Mouse (Mus musculus) kidney, embryonic 15.5 days (tissue): ENCODE measurements around the gene Odf3l2. TPM values are rescaled to one million over a fixed set of nuclear protein-coding genes. Genes with fewer than 3 reads are reported as not detected.
A peak's percentile ranks its signal among the peaks of the same experiment; 100 is the strongest.

Experiments
- ATAC-seq: fragments of 200-750 bp; cut with Nextera tagmentation; replicated peaks from 2 replicates; pipeline ENCODE4 v1.8.0; 2017; ENCODE audit warnings: moderate TSS enrichment; ENCODE audit not compliant: low FRiP score
- H3K27ac ChIP-seq: fragments of 300-500 bp; sonication (generic); 2 replicates; pipeline ENCODE4 v1.5.1; 2015; ENCODE audit warnings: mild to moderate bottlenecking, inconsistent platforms
- H3K27me3 ChIP-seq: fragments of 300-500 bp; sonication (generic); 2 replicates; pipeline ENCODE4 v1.6.1; 2015; ENCODE audit warnings: inconsistent platforms
- H3K36me3 ChIP-seq: fragments of 300-500 bp; sonication (generic); 2 replicates; pipeline ENCODE4 v1.6.1; 2015; ENCODE audit warnings: inconsistent platforms
- H3K4me1 ChIP-seq: fragments of 300-500 bp; sonication (generic); 2 replicates; pipeline ENCODE4 v1.6.1; 2015; ENCODE audit warnings: inconsistent platforms
- H3K4me2 ChIP-seq: fragments of 300-500 bp; sonication (generic); 2 replicates; pipeline ENCODE4 v1.6.1; 2015; ENCODE audit warnings: moderate library complexity, mild to moderate bottlenecking, inconsistent platforms
- H3K4me3 ChIP-seq: fragments of 300-500 bp; sonication (generic); replicated peaks from 2 replicates; pipeline ENCODE4 v1.5.1; 2015; ENCODE audit warnings: mild to moderate bottlenecking, inconsistent platforms
- H3K9ac ChIP-seq: fragments of 300-500 bp; sonication (generic); 2 replicates; pipeline ENCODE4 v1.6.1; 2015; ENCODE audit warnings: mild to moderate bottlenecking, inconsistent platforms
- H3K9me3 ChIP-seq: fragments of 300-500 bp; sonication (generic); replicated peaks from 2 replicates; pipeline ENCODE4 v1.6.1; 2016; ENCODE audit warnings: inconsistent platforms
- WGBS: fragments of 180-500 bp; shearing (Covaris S2); methylation state at CpG from one replicate; pipeline ENCODE4 v1.1.7; 2015; ENCODE audit warnings: mixed read lengths; 5-methylcytosine and 5-hydroxymethylcytosine counted together
- polyA plus RNA-seq: library from polyadenylated mRNA; unstranded; fragments of >200 nt; fragmentation: Nextera tagmentation; extraction: Ambion mirVana; gene quantifications from 2 replicates; pipeline ENCODE4 v1.2.1, GENCODE M21; 2015

Gene Odf3l2
- polyA plus RNA-seq, 1 experiment from 2014 or later = not detected

- Histone ChIP-seq H3K9ac (peak overlapping the region; percentile 86), H3K9me3 (no peaks in the 10 kb centered on the region), H3K27ac (peak overlapping the region; percentile 89), H3K4me1 (peaks cover 25% of the 10 kb centered on the region), H3K27me3 (no peaks in the 10 kb centered on the region), H3K4me3 (peak overlapping the region; percentile 87), H3K36me3 (peaks cover 43% of the 10 kb centered on the region), H3K4me2 (peak overlapping the region; percentile 89)
- WGBS = 2% methylated on average over 10 of the region's 10 CpGs
- ATAC-seq = 0 out of 2 replicates have a peak, but pooled peaks have one; percentile 1
Measured at GRCm38 (mm10) chr10:79682916-79683582, 37.5 kb upstream of the Odf3l2 start.

- Histone ChIP-seq H3K9ac (peak overlapping the region; percentile 86), H3K4me2 (peak overlapping the region; percentile 89), H3K27ac (peak overlapping the region; percentile 89), H3K9me3 (no peaks in the 10 kb centered on the region), H3K36me3 (peaks cover 37% of the 10 kb centered on the region), H3K27me3 (no peaks in the 10 kb centered on the region), H3K4me3 (peak overlapping the region; percentile 87), H3K4me1 (peaks cover 25% of the 10 kb centered on the region)
- ATAC-seq = peak; percentile 2
- WGBS = 0% methylated on average over 10 of the region's 10 CpGs
Measured at GRCm38 (mm10) chr10:79682551-79682915, 37.0 kb upstream of the Odf3l2 start.

- H3K36me3 ChIP-seq = peaks cover 29% of the 10 kb centered on the region
- H3K9ac ChIP-seq = peak within 1 kb of the TSS; percentile 86
- ATAC-seq = peak; percentile 93
Measured at GRCm38 (mm10) chr10:79681591-79682245, 36.2 kb upstream of the Odf3l2 start, which contains the start of gene Cdc34. Gene Cdc34 (plus strand): TSS chr10:79682195.

GRCm38 (mm10) chr10:79680606-79681495 lies 35.3 kb upstream of the Odf3l2 start:
- H3K27me3 ChIP-seq = no peaks in the 10 kb centered on the region
- peak overlapping the region; percentile 37 for H3K9ac ChIP-seq

More at GRCm38 (mm10) chr10:79681591-79682245, 36.2 kb upstream of the Odf3l2 start, which contains the start of gene Cdc34:
- H3K4me2 ChIP-seq = peak within 1 kb of the TSS; percentile 89
- under 1% methylated on average over 63 of the region's 84 CpGs for WGBS
- peak within 1 kb of the TSS; percentile 89 for H3K27ac ChIP-seq
- no peaks in the 10 kb centered on the region for H3K9me3 ChIP-seq
- H3K27me3 ChIP-seq = no peaks in the 10 kb centered on the region
- peak within 1 kb of the TSS; percentile 87 for H3K4me3 ChIP-seq
- peaks cover 26% of the 10 kb centered on the region for H3K4me1 ChIP-seq

GRCm38 (mm10) chr10:79675346-79676035 lies 30.0 kb upstream of the Odf3l2 start:
- WGBS = 75% methylated on average over 44 of the region's 44 CpGs
- Histone ChIP-seq H3K27me3 (no peaks in the 10 kb centered on the region), H3K9me3 (no peaks in the 10 kb centered on the region), H3K36me3 (peaks cover 24% of the 10 kb centered on the region), H3K4me2 (no peak overlapping the region), H3K9ac (no peak overlapping the region), H3K4me1 (peaks cover 34% of the 10 kb centered on the region), H3K4me3 (no peak overlapping the region), H3K27ac (no peak overlapping the region)
- no peak for ATAC-seq

More at GRCm38 (mm10) chr10:79680606-79681495, 35.3 kb upstream of the Odf3l2 start:
- H3K9me3 ChIP-seq = no peaks in the 10 kb centered on the region
- peak overlapping the region; percentile 89 for H3K4me2 ChIP-seq
- peak; percentile 9 for ATAC-seq
- 27% methylated on average over 11 of the region's 11 CpGs for WGBS
- peak overlapping the region; percentile 89 for H3K27ac ChIP-seq
- peaks cover 24% of the 10 kb centered on the region for H3K36me3 ChIP-seq
- H3K4me1 ChIP-seq = peaks cover 34% of the 10 kb centered on the region
- H3K4me3 ChIP-seq = peak overlapping the region; percentile 87

- Histone ChIP-seq H3K27ac (no peak overlapping the region), H3K36me3 (peaks cover 24% of the 10 kb centered on the region), H3K9me3 (no peaks in the 10 kb centered on the region), H3K27me3 (no peaks in the 10 kb centered on the region), H3K4me3 (no peak overlapping the region), H3K4me1 (peaks cover 40% of the 10 kb centered on the region), H3K4me2 (no peak overlapping the region), H3K9ac (no peak overlapping the region)
- no peak for ATAC-seq
- 91% methylated on average over 3 of the region's 3 CpGs for WGBS
Measured at GRCm38 (mm10) chr10:79673054-79673453, 27.5 kb upstream of the Odf3l2 start.

- Histone ChIP-seq H3K27me3 (no peaks in the 10 kb centered on the region), H3K27ac (peak overlapping the region; percentile 97), H3K9ac (no peak overlapping the region), H3K36me3 (peaks cover 24% of the 10 kb centered on the region), H3K4me1 (peaks cover 40% of the 10 kb centered on the region), H3K4me2 (peak overlapping the region; percentile 79), H3K9me3 (no peaks in the 10 kb centered on the region), H3K4me3 (no peak overlapping the region)
- peak; percentile 4; the same call in 1 of the 2 replicates for ATAC-seq
- whole genome bisulfite sequencing = 46% methylated on average over 3 of the region's 3 CpGs
Measured at GRCm38 (mm10) chr10:79672088-79672455, 26.5 kb upstream of the Odf3l2 start.

GRCm38 (mm10) chr10:79671396-79672087 lies 26.0 kb upstream of the Odf3l2 start:
- ATAC-seq = peak; percentile 7
- peak overlapping the region; percentile 99 for H3K4me3 ChIP-seq
- peak overlapping the region; percentile 86; the same call in 1 of the 2 replicates for H3K9ac ChIP-seq
- peaks cover 37% of the 10 kb centered on the region for H3K4me1 ChIP-seq
- no peaks in the 10 kb centered on the region for H3K9me3 ChIP-seq
- H3K27ac ChIP-seq = peak overlapping the region; percentile 97
- H3K4me2 ChIP-seq = peak overlapping the region; percentile 79
- 23% methylated on average over 6 of the region's 6 CpGs for WGBS
- H3K36me3 ChIP-seq = peaks cover 24% of the 10 kb centered on the region
- no peaks in the 10 kb centered on the region for H3K27me3 ChIP-seq

GRCm38 (mm10) chr10:79670071-79670888 lies 24.7 kb upstream of the Odf3l2 start:
- H3K36me3 ChIP-seq = peaks cover 15% of the 10 kb centered on the region
- ATAC-seq = peak; percentile 10; the same call in 1 of the 2 replicates
- WGBS = 23% methylated on average over 15 of the region's 15 CpGs
- peak overlapping the region; percentile 79 for H3K4me2 ChIP-seq
- peak overlapping the region; percentile 99 for H3K4me3 ChIP-seq
- peaks cover 27% of the 10 kb centered on the region for H3K4me1 ChIP-seq
- peak overlapping the region; percentile 86 for H3K9ac ChIP-seq
- no peaks in the 10 kb centered on the region for H3K27me3 ChIP-seq
- peak overlapping the region; percentile 97 for H3K27ac ChIP-seq
- H3K9me3 ChIP-seq = no peaks in the 10 kb centered on the region

- Histone ChIP-seq H3K4me1 (peaks cover 30% of the 10 kb centered on the region), H3K27me3 (no peaks in the 10 kb centered on the region), H3K9ac (peak overlapping the region; percentile 86), H3K36me3 (peaks cover 13% of the 10 kb centered on the region), H3K4me3 (peak overlapping the region; percentile 99), H3K9me3 (no peaks in the 10 kb centered on the region), H3K4me2 (peak overlapping the region; percentile 79), H3K27ac (peak overlapping the region; percentile 97)
- WGBS = under 1% methylated on average over 47 of the region's 47 CpGs
- peak; percentile 47 for ATAC-seq
Measured at GRCm38 (mm10) chr10:79669576-79670057, 24.1 kb upstream of the Odf3l2 start.
